Mouse (Mus musculus) limb, embryonic 11.5 days (tissue): ENCODE results near the gene Syngr3. TPM values are rescaled to one million over a fixed set of nuclear protein-coding genes. Genes with fewer than 3 reads are reported as not detected.

Experiments
- ATAC-seq: fragments of 200-750 bp; cut with Nextera tagmentation; 2 replicates; pipeline ENCODE4 v1.8.0; 2017; ENCODE audit warnings: low read depth; ENCODE audit not compliant: insufficient number of reproducible peaks, low FRiP score, low TSS enrichment
- DNase-seq: peaks from one replicate; pipeline ENCODE4 v3.0.0-alpha.2; 2015; ENCODE audit warnings: low spot score
- H3K27ac ChIP-seq: fragments of 300-500 bp; sonication (generic); replicated peaks from 2 replicates; pipeline ENCODE4 v1.5.1; 2014; ENCODE audit warnings: low read depth, mild to moderate bottlenecking, low read length
- H3K27me3 ChIP-seq: fragments of 300-500 bp; sonication (generic); 2 replicates; pipeline ENCODE4 v1.6.1; 2014; ENCODE audit warnings: mild to moderate bottlenecking, low read length, mixed read lengths; ENCODE audit not compliant: control insufficient read depth, insufficient read depth
- H3K36me3 ChIP-seq: fragments of 300-500 bp; sonication (generic); 2 replicates; pipeline ENCODE4 v1.6.1; 2014; ENCODE audit warnings: mild to moderate bottlenecking, low read length, moderate library complexity, mixed read lengths; ENCODE audit not compliant: control insufficient read depth, insufficient read depth
- H3K4me1 ChIP-seq: fragments of 300-500 bp; sonication (generic); 2 replicates; pipeline ENCODE4 v1.6.1; 2014; ENCODE audit warnings: low read length, mixed read lengths; ENCODE audit not compliant: control insufficient read depth, insufficient read depth
- H3K4me2 ChIP-seq: fragments of 300-500 bp; sonication (generic); 2 replicates; pipeline ENCODE4 v1.6.1; 2014; ENCODE audit warnings: low read depth, mild to moderate bottlenecking, moderate library complexity; ENCODE audit not compliant: severe bottlenecking
- H3K4me3 ChIP-seq: fragments of 300-500 bp; sonication (generic); 2 replicates; pipeline ENCODE4 v1.5.1; 2014; ENCODE audit warnings: low read depth, low read length
- H3K9ac ChIP-seq: fragments of 300-500 bp; sonication (generic); 2 replicates; pipeline ENCODE4 v1.6.1; 2014; ENCODE audit warnings: mild to moderate bottlenecking, low read length
- H3K9me3 ChIP-seq: fragments of 300-500 bp; sonication (generic); 2 replicates; pipeline ENCODE4 v1.6.1; 2016; ENCODE audit warnings: low read length; ENCODE audit not compliant: control insufficient read depth
- WGBS: fragments of 180-500 bp; shearing (Covaris S2); extraction: QIAGEN DNeasy Blood & Tissue Kit; methylation state at CpG from one replicate; pipeline ENCODE4 v1.1.7; 2014; 5-methylcytosine and 5-hydroxymethylcytosine counted together
- polyA plus RNA-seq: library from polyadenylated mRNA; unstranded; fragments of >200 nt; fragmentation: Nextera tagmentation; extraction: Ambion mirVana; gene quantifications from 2 replicates; pipeline ENCODE4 v1.2.1, GENCODE M21; 2014

Syngr3 gene
- polyA plus RNA-seq, 1 experiment from 2014 or later = 6.6 TPM

DNA sequence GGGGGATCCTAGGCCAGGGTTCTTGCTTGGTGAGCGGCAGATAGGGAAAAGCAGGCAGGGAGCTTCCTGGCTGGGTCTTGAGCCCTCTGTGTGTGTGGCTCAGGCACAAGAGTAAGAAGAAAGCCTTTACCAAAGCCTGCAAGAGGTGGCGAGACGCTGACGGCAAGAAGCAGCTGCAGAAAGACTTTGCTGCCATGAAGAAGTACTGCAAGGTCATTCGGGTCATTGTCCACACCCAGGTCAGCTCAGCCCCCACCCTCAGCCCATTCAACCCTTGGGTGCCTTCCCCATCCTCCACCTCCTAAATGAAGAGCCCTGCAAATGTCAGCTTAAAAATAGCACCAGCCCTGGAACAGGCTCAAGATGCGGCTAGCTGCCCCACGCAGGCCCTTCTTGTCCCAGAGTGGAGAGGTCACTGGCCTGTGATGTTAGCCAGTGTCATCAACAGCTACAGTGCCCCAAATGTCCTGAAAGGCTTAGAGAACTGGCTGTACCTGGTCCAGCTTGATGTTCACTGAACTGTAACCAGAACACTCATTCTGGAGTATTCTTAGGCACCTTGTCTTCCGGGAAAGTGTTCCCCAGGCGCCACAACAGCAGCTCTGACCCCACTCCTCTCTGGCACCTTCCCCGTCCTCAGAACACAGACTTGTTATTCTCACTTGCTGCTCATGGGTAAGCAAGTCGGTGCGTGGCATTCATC is 42.6 kb upstream of the Syngr3 start:
- no peak overlapping the region for H3K9ac ChIP-seq
- H3K27me3 ChIP-seq = no peaks in the 10 kb centered on the region
- 81% methylated on average over 12 of the region's 12 CpGs for WGBS
- peaks cover 9% of the 10 kb centered on the region; the same call in 1 of the 2 replicates for H3K4me1 ChIP-seq
- no peaks in the 10 kb centered on the region for H3K36me3 ChIP-seq
- H3K9me3 ChIP-seq = no peaks in the 10 kb centered on the region
- DNase-seq (no peak), ATAC-seq (no peak)
- H3K27ac ChIP-seq = no peak overlapping the region
- H3K4me3 ChIP-seq = no peak overlapping the region
- H3K4me2 ChIP-seq = no peak overlapping the region

DNA sequence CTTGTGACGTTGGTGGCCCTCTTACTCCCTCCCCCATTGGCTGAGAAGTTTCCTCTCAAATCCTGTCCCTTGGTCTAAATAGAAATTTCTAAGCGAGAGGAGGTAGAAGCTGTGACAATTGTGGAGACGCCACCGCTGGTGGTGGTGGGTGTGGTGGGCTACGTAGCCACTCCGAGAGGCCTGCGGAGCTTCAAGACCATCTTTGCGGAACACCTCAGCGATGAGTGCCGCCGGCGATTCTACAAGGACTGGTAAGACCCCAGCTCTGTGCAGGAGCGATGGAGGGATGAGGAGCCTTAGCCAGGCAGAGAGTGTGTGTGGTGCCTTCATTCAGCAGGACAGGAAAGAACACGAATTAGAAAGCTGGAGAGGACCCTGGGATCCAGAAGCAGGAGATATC is 41.0 kb upstream of the Syngr3 start:
- Histone ChIP-seq H3K27ac (no peak overlapping the region), H3K9me3 (no peaks in the 10 kb centered on the region), H3K36me3 (no peaks in the 10 kb centered on the region), H3K4me2 (no peak overlapping the region), H3K4me1 (0 out of 2 replicates have a peak, but pooled peaks cover under 1% of the 10 kb centered on the region), H3K4me3 (no peak overlapping the region), H3K27me3 (no peaks in the 10 kb centered on the region), H3K9ac (no peak overlapping the region)
- WGBS = 83% methylated on average over 14 of the region's 14 CpGs
- no peak for DNase-seq
- ATAC-seq = no peak

DNA sequence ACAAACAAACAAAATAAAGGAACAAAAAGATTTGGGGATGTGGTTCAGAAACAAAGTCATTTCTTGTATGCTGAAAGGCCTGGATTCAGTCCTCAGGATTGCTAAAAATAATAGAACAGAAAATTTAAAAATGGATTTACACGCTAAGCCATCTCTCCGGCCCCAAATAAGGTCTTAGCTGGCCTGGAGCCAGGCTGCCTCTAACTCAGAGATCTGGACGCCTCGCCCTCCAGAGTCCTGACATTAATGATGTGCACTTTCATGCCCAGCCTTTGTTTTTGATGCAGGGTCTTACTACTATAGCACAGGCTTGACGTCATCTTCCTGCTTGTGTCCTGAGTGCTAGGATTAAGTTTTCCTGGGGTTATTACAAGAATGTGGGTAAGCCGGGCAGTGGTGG is 39.3 kb upstream of the Syngr3 start:
- Histone ChIP-seq H3K4me1 (no peaks in the 10 kb centered on the region), H3K9ac (no peak overlapping the region), H3K9me3 (no peaks in the 10 kb centered on the region), H3K27ac (no peak overlapping the region), H3K36me3 (no peaks in the 10 kb centered on the region), H3K4me2 (no peak overlapping the region), H3K27me3 (no peaks in the 10 kb centered on the region), H3K4me3 (no peak overlapping the region)
- DNase-seq (no peak), ATAC-seq (no peak)
- 88% methylated on average over 6 of the region's 6 CpGs for WGBS

DNA sequence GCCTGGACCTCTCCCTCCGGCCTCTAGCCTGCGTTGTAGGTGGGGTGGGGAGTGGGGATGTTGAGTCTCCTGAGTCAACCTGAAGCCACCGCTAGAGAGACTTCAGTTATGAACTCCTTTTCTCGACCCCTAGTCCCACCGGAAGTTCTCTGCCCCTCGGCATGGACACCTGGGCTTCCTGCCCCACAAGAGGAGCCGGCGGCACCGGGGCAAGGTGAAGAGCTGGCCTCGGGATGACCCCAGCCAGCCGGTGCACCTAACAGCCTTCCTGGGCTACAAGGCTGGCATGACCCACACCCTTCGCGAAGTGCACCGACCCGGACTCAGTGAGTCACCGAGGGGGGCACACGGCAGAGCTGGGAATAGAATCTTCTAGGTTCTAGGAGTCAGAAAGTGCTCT is 38.4 kb upstream of the Syngr3 start:
- Histone ChIP-seq H3K27me3 (no peaks in the 10 kb centered on the region), H3K4me3 (no peak overlapping the region), H3K27ac (no peak overlapping the region), H3K4me1 (0 out of 2 replicates have a peak, but pooled peaks cover 2% of the 10 kb centered on the region), H3K4me2 (no peak overlapping the region), H3K9ac (peak overlapping the region; percentile 14; the same call in 1 of the 2 replicates), H3K9me3 (no peaks in the 10 kb centered on the region), H3K36me3 (no peaks in the 10 kb centered on the region)
- no peak for DNase-seq
- 73% methylated on average over 17 of the region's 17 CpGs for WGBS
- ATAC-seq = no peak

DNA sequence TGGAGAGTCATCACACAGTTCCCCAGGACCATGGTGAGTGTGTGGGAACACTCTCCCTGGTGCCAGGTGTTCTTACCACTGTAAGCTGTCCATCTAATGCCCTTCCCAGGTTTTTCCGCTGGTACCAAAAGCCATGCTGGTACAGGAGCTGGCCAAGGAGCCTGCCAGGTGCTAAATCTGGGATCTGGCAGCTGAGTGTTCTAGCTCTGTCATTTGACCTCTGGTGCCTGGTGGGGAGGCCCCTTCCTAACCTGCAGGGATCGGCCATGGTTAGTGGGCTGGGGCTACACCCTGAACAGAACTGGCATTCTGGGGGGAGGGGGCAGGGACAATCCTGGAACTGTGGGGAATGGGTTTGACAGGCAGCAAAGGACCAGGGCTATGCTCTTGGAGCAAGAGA is 37.9 kb upstream of the Syngr3 start, which contains the start of gene Rpl3l:
TSS of gene Rpl3l (plus strand) at position 203 of the 400 bp plus-strand sequence.
- no peaks in the 10 kb centered on the region for H3K9me3 ChIP-seq
- no peaks in the 10 kb centered on the region for H3K27me3 ChIP-seq
- ATAC-seq (no peak), DNase-seq (no peak)
- WGBS = 62% methylated on average over 2 of the region's 2 CpGs
- H3K9ac ChIP-seq = peak within 1 kb of the TSS; percentile 14; the same call in 1 of the 2 replicates
- no peak within 1 kb of the TSS for H3K4me2 ChIP-seq
- H3K36me3 ChIP-seq = no peaks in the 10 kb centered on the region
- H3K4me1 ChIP-seq = 0 out of 2 replicates have a peak, but pooled peaks cover 6% of the 10 kb centered on the region
- H3K4me3 ChIP-seq = no peak within 1 kb of the TSS
- H3K27ac ChIP-seq = no peak within 1 kb of the TSS

DNA sequence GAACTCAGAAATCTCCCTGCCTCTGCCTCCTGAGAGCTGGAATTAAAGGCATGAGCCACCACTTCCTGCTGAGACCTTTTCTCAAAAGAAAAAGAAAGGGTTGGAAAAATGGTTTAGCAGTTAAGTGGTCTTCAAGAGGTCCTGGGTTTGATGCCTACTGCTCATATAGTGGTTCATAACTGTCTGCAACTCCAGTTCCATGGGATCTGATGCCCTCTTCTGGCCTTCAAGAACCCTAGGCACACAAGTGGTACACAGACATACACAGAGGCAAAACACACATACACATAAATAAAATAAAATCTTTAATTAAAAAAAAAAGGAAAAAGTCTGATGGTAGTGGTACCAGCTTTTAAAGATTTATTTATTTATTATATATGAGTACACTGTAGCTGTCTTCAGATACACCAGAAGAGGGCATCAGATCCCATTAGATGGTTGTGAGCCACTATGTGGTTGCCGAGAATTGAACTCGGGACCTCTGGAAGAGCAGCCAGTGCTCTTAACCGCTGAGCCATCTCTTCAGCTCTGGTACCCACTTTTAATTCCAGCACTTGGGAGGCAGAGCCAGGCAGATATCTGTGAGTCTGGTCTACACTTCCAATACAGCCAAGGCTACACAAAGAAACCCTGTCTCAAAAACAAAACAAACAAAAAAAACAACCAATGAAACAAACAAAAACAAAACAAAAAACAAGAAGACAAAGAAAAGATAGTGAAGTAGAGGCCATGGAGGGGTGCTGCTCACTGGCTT is 36.1 kb upstream of the Syngr3 start:
- WGBS = 66% methylated on average over 3 of the region's 3 CpGs
- ATAC-seq (no peak), DNase-seq (no peak)
- Histone ChIP-seq H3K9me3 (no peaks in the 10 kb centered on the region), H3K36me3 (peaks cover 6% of the 10 kb centered on the region), H3K4me1 (peaks cover 9% of the 10 kb centered on the region; the same call in 1 of the 2 replicates), H3K4me2 (no peak overlapping the region), H3K9ac (no peak overlapping the region), H3K27ac (no peak overlapping the region), H3K27me3 (no peaks in the 10 kb centered on the region), H3K4me3 (no peak overlapping the region)

DNA sequence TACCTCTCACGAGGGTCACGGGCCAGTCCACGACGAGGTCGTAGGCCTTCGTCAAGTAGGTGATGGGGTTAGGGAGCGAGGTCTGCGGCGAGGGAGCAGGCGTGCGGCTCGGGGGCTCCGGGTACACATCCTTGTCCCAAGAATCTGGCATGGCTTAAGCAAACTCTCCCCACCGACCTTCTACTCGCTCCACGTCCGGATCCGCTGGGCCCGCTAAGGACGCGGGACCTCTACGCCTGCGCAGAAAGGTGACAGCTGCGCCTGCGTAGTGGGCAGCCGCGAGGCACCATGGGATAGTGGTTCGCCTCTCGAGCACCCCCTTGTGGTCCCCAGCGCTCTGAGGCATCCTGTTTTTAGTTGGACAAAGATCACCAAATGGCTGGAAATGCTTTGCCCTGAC is 34.4 kb upstream of the Syngr3 start, which contains the start of gene Ndufb10:
TSS of gene Ndufb10 (minus strand) at position 295 of the 400 bp plus-strand sequence.
- WGBS = under 1% methylated on average over 30 of the region's 30 CpGs
- peak within 1 kb of the TSS; percentile 78 for H3K9ac ChIP-seq
- H3K27ac ChIP-seq = peak within 1 kb of the TSS; percentile 47
- H3K4me2 ChIP-seq = peak within 1 kb of the TSS; percentile 79
- no peaks in the 10 kb centered on the region for H3K27me3 ChIP-seq
- H3K4me3 ChIP-seq = peak within 1 kb of the TSS; percentile 83
- peaks cover 9% of the 10 kb centered on the region; the same call in 1 of the 2 replicates for H3K4me1 ChIP-seq
- peak; percentile 99 for DNase-seq
- peak; percentile 67 for ATAC-seq
- H3K9me3 ChIP-seq = no peaks in the 10 kb centered on the region
- peaks cover 6% of the 10 kb centered on the region for H3K36me3 ChIP-seq

DNA sequence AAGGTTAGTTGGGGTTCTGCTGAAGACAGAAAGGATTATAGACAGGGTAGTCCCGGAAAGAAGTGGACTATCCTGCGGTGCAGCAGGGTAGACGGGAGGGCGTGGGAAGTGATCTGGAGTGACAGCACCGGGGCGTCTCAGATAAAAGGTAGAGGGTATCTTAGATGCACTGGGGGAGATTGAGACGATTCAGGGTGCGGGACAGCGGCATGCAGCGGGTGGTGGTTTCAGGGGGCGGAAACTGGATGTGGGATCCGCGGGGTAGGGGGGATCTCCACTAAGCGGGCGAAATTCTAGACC is 34.1 kb upstream of the Syngr3 start:
- Histone ChIP-seq H3K9me3 (no peaks in the 10 kb centered on the region), H3K36me3 (peaks cover 6% of the 10 kb centered on the region), H3K9ac (peak overlapping the region; percentile 78), H3K4me2 (peak overlapping the region; percentile 79), H3K4me1 (peaks cover 9% of the 10 kb centered on the region; the same call in 1 of the 2 replicates), H3K27ac (peak overlapping the region; percentile 47), H3K4me3 (peak overlapping the region; percentile 83), H3K27me3 (no peaks in the 10 kb centered on the region)
- no peak for ATAC-seq
- under 1% methylated on average over 15 of the region's 15 CpGs for WGBS
- DNase-seq = no peak
